Mouse (Mus musculus): Measurements from ENCODE around the gene Pip4p1. TPM values are rescaled to one million over a fixed set of nuclear protein-coding genes. Genes with fewer than 3 reads are reported as not detected.

Gene Pip4p1
- polyA plus RNA-seq, 1 experiment from 2014 or later = 87.1 TPM

Other genes with a start within 250 kb of the Pip4p1 start
- gene Olfr747, start 237.7 kb downstream of the Pip4p1 start, polyA plus RNA-seq (2016; fragmentation: Nextera tagmentation; extraction: Ambion mirVana) = not detected in 2 replicates
- not detected in 2 replicates for gene Olfr748, start 223.5 kb downstream of the Pip4p1 start, polyA plus RNA-seq (2016; fragmentation: Nextera tagmentation; extraction: Ambion mirVana)
- not detected in 2 replicates for gene Olfr749, start 185.8 kb downstream of the Pip4p1 start, polyA plus RNA-seq (2016; fragmentation: Nextera tagmentation; extraction: Ambion mirVana)
- gene Ttc5, start 145.3 kb downstream of the Pip4p1 start, polyA plus RNA-seq (2016; fragmentation: Nextera tagmentation; extraction: Ambion mirVana) = 102 and 110 TPM in 2 replicates
- not detected in 2 replicates for gene Ccnb1ip1, start 123.1 kb downstream of the Pip4p1 start, polyA plus RNA-seq (2016; fragmentation: Nextera tagmentation; extraction: Ambion mirVana)
- 51.3 and 58.6 TPM in 2 replicates for gene Parp2, start 123.0 kb downstream of the Pip4p1 start, polyA plus RNA-seq (2016; fragmentation: Nextera tagmentation; extraction: Ambion mirVana)
- gene Tep1, start 60.3 kb downstream of the Pip4p1 start, polyA plus RNA-seq (2016; fragmentation: Nextera tagmentation; extraction: Ambion mirVana) = 5.8 and 5.9 TPM in 2 replicates
- 0.47 and 0.81 TPM in 2 replicates for gene Klhl33, start 33.3 kb downstream of the Pip4p1 start, polyA plus RNA-seq (2016; fragmentation: Nextera tagmentation; extraction: Ambion mirVana)
- 120 and 129 TPM in 2 replicates for gene Osgep, start 6.0 kb downstream of the Pip4p1 start, polyA plus RNA-seq (2016; fragmentation: Nextera tagmentation; extraction: Ambion mirVana)
- 272 and 279 TPM in 2 replicates for gene Apex1, start 5.9 kb downstream of the Pip4p1 start, polyA plus RNA-seq (2016; fragmentation: Nextera tagmentation; extraction: Ambion mirVana)
- gene Pnp, start 226 bp upstream of the Pip4p1 start, polyA plus RNA-seq (2016; fragmentation: Nextera tagmentation; extraction: Ambion mirVana) = 38.6 and 39.9 TPM in 2 replicates
- not detected in 2 replicates for gene Gm49342, start 13.7 kb upstream of the Pip4p1 start, polyA plus RNA-seq (2016; fragmentation: Nextera tagmentation; extraction: Ambion mirVana)
- 0.28 and 0.29 TPM in 2 replicates for gene Pnp2, start 25.1 kb upstream of the Pip4p1 start, polyA plus RNA-seq (2016; fragmentation: Nextera tagmentation; extraction: Ambion mirVana)
- not detected in 2 replicates for gene Rnase10, start 76.9 kb upstream of the Pip4p1 start, polyA plus RNA-seq (2016; fragmentation: Nextera tagmentation; extraction: Ambion mirVana)
- not detected in 2 replicates for gene Rnase9, start 111.0 kb upstream of the Pip4p1 start, polyA plus RNA-seq (2016; fragmentation: Nextera tagmentation; extraction: Ambion mirVana)
- gene Rnase11, start 119.3 kb upstream of the Pip4p1 start, polyA plus RNA-seq (2016; fragmentation: Nextera tagmentation; extraction: Ambion mirVana) = not detected in 2 replicates
- gene Rnase12, start 126.8 kb upstream of the Pip4p1 start, polyA plus RNA-seq (2016; fragmentation: Nextera tagmentation; extraction: Ambion mirVana) = not detected in 2 replicates
- gene Olfr750, start 143.6 kb upstream of the Pip4p1 start, polyA plus RNA-seq (2016; fragmentation: Nextera tagmentation; extraction: Ambion mirVana) = not detected in 2 replicates
- gene Rnase4, start 160.2 kb upstream of the Pip4p1 start, polyA plus RNA-seq (2016; fragmentation: Nextera tagmentation; extraction: Ambion mirVana) = 11.6 and 14.5 TPM in 2 replicates
- gene Ang, start 160.3 kb upstream of the Pip4p1 start, polyA plus RNA-seq (2016; fragmentation: Nextera tagmentation; extraction: Ambion mirVana) = 3.1 and 4.2 TPM in 2 replicates
- gene Eddm3b, start 183.6 kb upstream of the Pip4p1 start, polyA plus RNA-seq (2016; fragmentation: Nextera tagmentation; extraction: Ambion mirVana) = not detected in 2 replicates
- 0.11 and 0.24 TPM in 2 replicates for gene Rnase6, start 193.1 kb upstream of the Pip4p1 start, polyA plus RNA-seq (2016; fragmentation: Nextera tagmentation; extraction: Ambion mirVana)
- gene Rnase1, start 215.9 kb upstream of the Pip4p1 start, polyA plus RNA-seq (2016; fragmentation: Nextera tagmentation; extraction: Ambion mirVana) = 0.39 TPM in 1 of 2 replicates, not detected in the other
- gene Rnase2b, start 231.4 kb upstream of the Pip4p1 start, polyA plus RNA-seq (2016; fragmentation: Nextera tagmentation; extraction: Ambion mirVana) = not detected in 2 replicates